17 mouse cellular contexts compared by ENCODE assay signal in the genomic region with DNA sequence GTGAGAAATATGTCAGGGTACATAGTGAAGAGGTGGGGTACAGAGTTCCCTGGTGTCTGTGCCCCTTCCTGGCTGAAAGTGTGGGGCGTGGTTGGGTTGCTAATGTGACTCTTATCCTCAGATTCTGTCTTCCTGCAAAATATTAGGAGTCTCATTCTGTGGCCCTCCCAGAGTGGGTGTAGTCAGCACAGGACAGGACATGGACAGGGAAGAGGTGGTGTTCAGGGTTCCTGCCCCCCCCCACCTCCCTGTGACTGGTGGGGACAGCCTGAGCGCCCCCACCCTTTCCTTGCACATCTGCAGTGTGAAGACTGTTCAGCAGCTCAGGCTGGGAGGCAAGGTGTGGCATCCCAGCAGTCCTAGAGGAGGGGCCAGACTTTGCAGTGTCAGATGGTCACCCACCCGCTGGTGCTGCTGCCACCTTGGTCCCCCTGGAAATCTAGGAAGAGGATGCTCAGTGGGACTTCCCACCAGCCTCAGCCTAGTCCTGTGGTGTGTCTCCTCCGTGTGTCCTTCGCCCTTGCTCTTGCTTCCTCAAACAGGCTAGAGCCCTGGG. TPM values are rescaled to one million over a fixed set of nuclear protein-coding genes. Genes with fewer than 3 reads are reported as not detected.
A peak's percentile ranks its signal among the peaks of the same experiment; 100 is the strongest.
DNase-seq lines count a peak whose midpoint lies in the region; ATAC-seq and TF ChIP-seq lines count a peak whose summit lies in the region.
"Had no signal": no experiment of that assay in that cellular context is flagged by ENCODE, and none has a peak within 500 bp of the region (broad histone marks: within the 10 kb centered on the region; RNA-seq: fewer than 3 reads in every experiment).

No protein-coding gene starts in this region.

- no peak for TF ChIP-seq CTCF in heart, postnatal 0 days (IDR thresholded peaks at IDR 0.05; ENCODE audit: low read depth)
- no peak for TF ChIP-seq CTCF in cortical plate, adult 2 months (IDR thresholded peaks at IDR 0.05; ENCODE audit: extremely low read depth, insufficient read depth, low read length)

- H3K27ac ChIP-seq in heart, postnatal 0 days (ENCODE audit: low read depth), result no peak overlapping the region
- H3K27ac ChIP-seq in lung, embryonic 16.5 days (ENCODE audit: low read length), result no peak overlapping the region
- 0 out of 2 replicates have a peak overlapping the region, but pooled peaks have one; percentile 44 for H3K27ac ChIP-seq in cortical plate, adult 2 months (ENCODE audit: insufficient read depth, low read length)
- peak overlapping the region; percentile 98 for H3K27ac ChIP-seq in liver, embryonic 13.5 days
- H3K27ac ChIP-seq: heart, embryonic 15.5 days; hindbrain, embryonic 15.5 days; macrophage had no signal

- TF ChIP-seq POLR2A in cortical plate, adult 2 months (IDR thresholded peaks at IDR 0.05; ENCODE audit: extremely low read depth, insufficient read depth, low read length), result no peak

- no peak overlapping the region for H3K9ac ChIP-seq in heart, postnatal 0 days (replicated peaks; ENCODE audit: low read depth, low read length)
- no peak overlapping the region for H3K9ac ChIP-seq in lung, embryonic 16.5 days (ENCODE audit: low read length)
- peak overlapping the region; percentile 76 for H3K9ac ChIP-seq in liver, embryonic 13.5 days
- H3K9ac ChIP-seq: forebrain, postnatal 0 days; heart, embryonic 15.5 days; hindbrain, embryonic 15.5 days had no signal

- no peak overlapping the region for H3K4me3 ChIP-seq in heart, postnatal 0 days (ENCODE audit: low read depth, low read length)
- no peak overlapping the region for H3K4me3 ChIP-seq in lung, embryonic 16.5 days (ENCODE audit: low read length)
- no peak overlapping the region for H3K4me3 ChIP-seq in cortical plate, adult 2 months (ENCODE audit: insufficient read depth, low read length)
- H3K4me3 ChIP-seq in liver, embryonic 13.5 days (replicated peaks), result peak overlapping the region; percentile 12; the same call in 1 of the 2 replicates
- H3K4me3 ChIP-seq: heart, embryonic 15.5 days; hindbrain, embryonic 15.5 days had no signal

- 75% methylated on average over 5 of the region's 5 CpGs for WGBS in heart, postnatal 0 days
- WGBS in lung, embryonic 16.5 days, result 58% methylated on average over 5 of the region's 5 CpGs
- WGBS in liver, embryonic 13.5 days (ENCODE audit: insufficient replicate concordance), result 62% methylated on average over 5 of the region's 5 CpGs

- intact Hi-C loops in heart, postnatal 14 days (cut with DNase I), result no loop called here

- no peaks in the 10 kb centered on the region for H3K36me3 ChIP-seq in heart, postnatal 0 days (replicated peaks; ENCODE audit: control insufficient read depth, insufficient read depth, low read length)
- H3K36me3 ChIP-seq in lung, embryonic 16.5 days (ENCODE audit: control insufficient read depth, insufficient read depth, low read length), result no peaks in the 10 kb centered on the region
- no peaks in the 10 kb centered on the region for H3K36me3 ChIP-seq in liver, embryonic 13.5 days
- H3K36me3 ChIP-seq: heart, embryonic 15.5 days; hindbrain, embryonic 15.5 days had no signal

- ATAC-seq in heart, postnatal 0 days (ENCODE audit: insufficient read depth, low read depth), result peak; percentile 19; the same call in 1 of the 2 replicates
- 0 out of 2 replicates have a peak, but pooled peaks have one; percentile 3 for ATAC-seq in lung, embryonic 16.5 days (ENCODE audit: low read depth)
- no peak for ATAC-seq in liver, embryonic 13.5 days (ENCODE audit: low read depth)
- ATAC-seq: CD4-positive, CD25-positive, alpha-beta regulatory T cell, adult 4 months; forebrain, postnatal 0 days had no signal

- peaks cover 28% of the 10 kb centered on the region for H3K4me1 ChIP-seq in heart, postnatal 0 days (ENCODE audit: control insufficient read depth, insufficient read depth)
- peaks cover 22% of the 10 kb centered on the region for H3K4me1 ChIP-seq in lung, embryonic 16.5 days (replicated peaks; ENCODE audit: control insufficient read depth, insufficient read depth, low read length)
- peaks cover 15% of the 10 kb centered on the region for H3K4me1 ChIP-seq in cortical plate, adult 2 months (ENCODE audit: control insufficient read depth, insufficient read depth, low read length)
- H3K4me1 ChIP-seq in liver, embryonic 13.5 days (replicated peaks), result peaks cover 95% of the 10 kb centered on the region

- TF ChIP-seq EP300 in heart, postnatal 0 days (IDR thresholded peaks at IDR 0.05; ENCODE audit: low read depth), result no peak

- H3K4me2 ChIP-seq in heart, postnatal 0 days (ENCODE audit: low read depth, low read length), result no peak overlapping the region
- H3K4me2 ChIP-seq in lung, embryonic 16.5 days (ENCODE audit: low read depth, low read length), result no peak overlapping the region
- peak overlapping the region; percentile 85 for H3K4me2 ChIP-seq in liver, embryonic 13.5 days
- H3K4me2 ChIP-seq: heart, embryonic 15.5 days; hindbrain, embryonic 15.5 days had no signal

- no peaks in the 10 kb centered on the region for H3K27me3 ChIP-seq in heart, postnatal 0 days (ENCODE audit: control insufficient read depth, insufficient read depth, low read length)
- H3K27me3 ChIP-seq in lung, embryonic 16.5 days (ENCODE audit: control insufficient read depth, insufficient read depth, low read depth, low read length), result no peaks in the 10 kb centered on the region
- H3K27me3 ChIP-seq in liver, embryonic 13.5 days, result no peaks in the 10 kb centered on the region
- H3K27me3 ChIP-seq: heart, embryonic 15.5 days; hindbrain, embryonic 15.5 days had no signal

- H3K9me3 ChIP-seq in heart, postnatal 0 days (replicated peaks; ENCODE audit: control insufficient read depth, low read length), result no peaks in the 10 kb centered on the region
- no peaks in the 10 kb centered on the region for H3K9me3 ChIP-seq in lung, embryonic 16.5 days (ENCODE audit: control insufficient read depth, low read length)
- no peaks in the 10 kb centered on the region for H3K9me3 ChIP-seq in liver, embryonic 13.5 days (replicated peaks)
- H3K9me3 ChIP-seq: heart, embryonic 15.5 days; hindbrain, embryonic 15.5 days had no signal

- no peak for DNase-seq in heart, postnatal 0 days (ENCODE audit: low spot score)
- no peak for DNase-seq in heart, postnatal 14 days
- no peak for DNase-seq in lung, postnatal 25 days (ENCODE audit: low spot score)
- DNase-seq in liver, embryonic 13.5 days, result no peak
- no peak for DNase-seq in natural killer cell, adult 2 months (ENCODE audit: low spot score in 2 of 2)
- DNase-seq in retina, embryonic 14.5 days (ENCODE audit: low spot score), result no peak
- DNase-seq: adrenal gland, postnatal 36 days; cerebellum, adult 9-11 months; forebrain, postnatal 0 days; gastrocnemius, postnatal 10 days; right cerebral cortex, adult 18-20 months had no signal

RNA-seq across cellular contexts. Expression of a gene that starts 8.1 kb away (rescaled TPM):
- 30.2 and 31.4 TPM in 2 replicates for total RNA-seq in heart, postnatal 0 days (2014; rRNA removed; ENCODE audit: low replicate concordance)
- polyA plus RNA-seq in heart, postnatal 0 days (2015; fragmentation: Nextera tagmentation; extraction: Ambion mirVana), result 32.4 and 32.7 TPM in 2 replicates
- 10 to 100 TPM; 37.0 to 40.6 TPM for total RNA-seq in heart, postnatal 14 days (2021)
- 32.8 and 32.9 TPM in 2 replicates for polyA plus RNA-seq in lung, embryonic 16.5 days (2015; fragmentation: Nextera tagmentation; extraction: Ambion mirVana)
- polyA plus RNA-seq in cortical plate, adult 2 months (2012; rRNA removed), result 61.1 and 63.4 TPM in 2 replicates
- 109 and 113 TPM in 2 replicates for polyA plus RNA-seq in liver, embryonic 13.5 days (2015; fragmentation: Nextera tagmentation; extraction: Ambion mirVana)

Comparison
In these comparisons a context has a peak if more than half of its experiments do, and no peak if none do; other contexts are left out.
1. H3K27ac ChIP-seq: peak in cortical plate, adult 2 months (single experiment) and liver, embryonic 13.5 days (single experiment); none in heart, postnatal 0 days (single experiment) and lung, embryonic 16.5 days (single experiment).